Comparison of ENCODE assay signal across 10 mouse cellular contexts in genomic region chr5:135807263-135807637, GRCm38 (mm10). TPM values are rescaled to one million over a fixed set of nuclear protein-coding genes. Genes with fewer than 3 reads are reported as not detected.
DNase-seq lines count a peak whose midpoint lies in the region; ATAC-seq lines count a peak whose summit lies in the region.
"Had no signal": no experiment of that assay in that cellular context is flagged by ENCODE, and none has a peak within 500 bp of the region (broad histone marks: within the 10 kb centered on the region; RNA-seq: fewer than 3 reads in every experiment).

No protein-coding gene starts in this region.

- 53% methylated on average over 3 of the region's 3 CpGs for WGBS in kidney, embryonic 14.5 days
- WGBS in forebrain, embryonic 15.5 days: 44% methylated on average over 3 of the region's 3 CpGs
- WGBS in midbrain, embryonic 13.5 days: 44% methylated on average over 3 of the region's 3 CpGs
- 38% methylated on average over 3 of the region's 3 CpGs for WGBS in heart, embryonic 12.5 days

- ATAC-seq in kidney, embryonic 14.5 days (ENCODE audit: low FRiP score, low TSS enrichment): 0 out of 2 replicates have a peak, but pooled peaks have one; percentile 62
- peak; percentile 36; the same call in 1 of the 2 replicates for ATAC-seq in forebrain, embryonic 15.5 days (replicated peaks)
- peak; percentile 38; the same call in 1 of the 2 replicates for ATAC-seq in midbrain, embryonic 13.5 days
- ATAC-seq in megakaryocyte, adult 5-6 weeks (ENCODE audit: poor library complexity, severe bottlenecking): no peak
- ATAC-seq in heart, embryonic 12.5 days (ENCODE audit: insufficient number of reproducible peaks, low FRiP score): no peak

- no peak overlapping the region for H3K9ac ChIP-seq in kidney, embryonic 14.5 days (ENCODE audit: low read depth, low read length)
- peak overlapping the region; percentile 84 for H3K9ac ChIP-seq in forebrain, embryonic 15.5 days (replicated peaks)
- H3K9ac ChIP-seq in midbrain, embryonic 13.5 days (replicated peaks): peak overlapping the region; percentile 96
- H3K9ac ChIP-seq in heart, embryonic 12.5 days: no peak overlapping the region
- H3K9ac ChIP-seq: heart, embryonic 15.5 days had no signal

- H3K9me3 ChIP-seq in kidney, embryonic 14.5 days (ENCODE audit: control insufficient read depth, low read length): no peaks in the 10 kb centered on the region
- no peaks in the 10 kb centered on the region for H3K9me3 ChIP-seq in forebrain, embryonic 15.5 days
- H3K9me3 ChIP-seq in midbrain, embryonic 13.5 days: no peaks in the 10 kb centered on the region
- H3K9me3 ChIP-seq in heart, embryonic 12.5 days (replicated peaks): 0 out of 2 replicates have a peak, but pooled peaks cover 4% of the 10 kb centered on the region
- H3K9me3 ChIP-seq: heart, embryonic 15.5 days had no signal

- no peaks in the 10 kb centered on the region; the same call in 1 of the 2 replicates for H3K27me3 ChIP-seq in kidney, embryonic 14.5 days (ENCODE audit: control insufficient read depth, insufficient read depth, low read length)
- no peaks in the 10 kb centered on the region for H3K27me3 ChIP-seq in forebrain, embryonic 15.5 days
- no peaks in the 10 kb centered on the region for H3K27me3 ChIP-seq in midbrain, embryonic 13.5 days
- peaks cover 10% of the 10 kb centered on the region; the same call in 1 of the 2 replicates for H3K27me3 ChIP-seq in heart, embryonic 12.5 days (replicated peaks)

- no peak overlapping the region for H3K4me3 ChIP-seq in kidney, embryonic 14.5 days (ENCODE audit: low read length)
- H3K4me3 ChIP-seq in forebrain, embryonic 15.5 days: peak overlapping the region; percentile 55
- peak overlapping the region; percentile 74 for H3K4me3 ChIP-seq in midbrain, embryonic 13.5 days (replicated peaks)
- H3K4me3 ChIP-seq in heart, embryonic 12.5 days: no peak overlapping the region
- H3K4me3 ChIP-seq: heart, embryonic 15.5 days had no signal

- no peak overlapping the region for H3K27ac ChIP-seq in kidney, embryonic 14.5 days (ENCODE audit: low read depth, low read length)
- H3K27ac ChIP-seq in forebrain, embryonic 15.5 days (replicated peaks): no peak overlapping the region
- H3K27ac ChIP-seq in midbrain, embryonic 13.5 days: 0 out of 2 replicates have a peak overlapping the region, but pooled peaks have one; percentile 71
- no peak overlapping the region for H3K27ac ChIP-seq in heart, embryonic 12.5 days (ENCODE audit: poor library complexity, severe bottlenecking)
- H3K27ac ChIP-seq: heart, embryonic 15.5 days had no signal

- no peak overlapping the region for H3K4me2 ChIP-seq in kidney, embryonic 14.5 days (replicated peaks; ENCODE audit: low read depth, low read length)
- H3K4me2 ChIP-seq in forebrain, embryonic 15.5 days (replicated peaks): peak overlapping the region; percentile 52
- H3K4me2 ChIP-seq in midbrain, embryonic 13.5 days (replicated peaks): peak overlapping the region; percentile 83
- H3K4me2 ChIP-seq in heart, embryonic 12.5 days: no peak overlapping the region
- H3K4me2 ChIP-seq: heart, embryonic 15.5 days had no signal

- no peaks in the 10 kb centered on the region for H3K36me3 ChIP-seq in kidney, embryonic 14.5 days (ENCODE audit: control insufficient read depth, insufficient read depth, low read length)
- H3K36me3 ChIP-seq in forebrain, embryonic 15.5 days: no peaks in the 10 kb centered on the region
- peaks cover 5% of the 10 kb centered on the region for H3K36me3 ChIP-seq in midbrain, embryonic 13.5 days
- no peaks in the 10 kb centered on the region for H3K36me3 ChIP-seq in heart, embryonic 12.5 days
- H3K36me3 ChIP-seq: heart, embryonic 15.5 days had no signal

- H3K4me1 ChIP-seq in kidney, embryonic 14.5 days (ENCODE audit: control insufficient read depth, insufficient read depth, low read length): no peaks in the 10 kb centered on the region
- H3K4me1 ChIP-seq in forebrain, embryonic 15.5 days: peaks cover 14% of the 10 kb centered on the region
- H3K4me1 ChIP-seq in midbrain, embryonic 13.5 days (replicated peaks): peaks cover 51% of the 10 kb centered on the region
- no peaks in the 10 kb centered on the region; the same call in 1 of the 2 replicates for H3K4me1 ChIP-seq in heart, embryonic 12.5 days (replicated peaks)

- DNase-seq in kidney, adult 9 months: no peak
- DNase-seq in cerebellum, adult 9-10 months: peak; percentile 80
- DNase-seq in embryo, embryonic 9.5 days (ENCODE audit: extremely low spot score): no peak

RNA-seq across cellular contexts. Expression of gene Srrm3, which starts 0.6 kb away (rescaled TPM):
- 0.09 and 0.11 TPM in 2 replicates for polyA plus RNA-seq in kidney, embryonic 14.5 days (2014; fragmentation: Nextera tagmentation; extraction: Ambion mirVana)
- polyA plus RNA-seq in forebrain, embryonic 15.5 days (2015; fragmentation: Nextera tagmentation; extraction: Ambion mirVana): 56.0 and 61.2 TPM in 2 replicates
- polyA plus RNA-seq in midbrain, embryonic 13.5 days (2015; fragmentation: Nextera tagmentation; extraction: Ambion mirVana): 91.4 and 124 TPM in 2 replicates
- total RNA-seq in megakaryocyte, adult 5-6 weeks (2015): not detected in 2 replicates
- total RNA-seq in megakaryocyte, adult 5-6 weeks (2017): not detected in 2 replicates
- polyA plus RNA-seq in heart, embryonic 12.5 days (2016; fragmentation: Nextera tagmentation; extraction: Ambion mirVana): 0.22 TPM in 1 of 2 replicates, not detected in the other
- total RNA-seq: neutrophil, adult 5-6 weeks had no signal

RNA-seq across cellular contexts. Expression of gene Mdh2, which starts 29.0 kb away (rescaled TPM):
- 429 and 590 TPM in 2 replicates for polyA plus RNA-seq in kidney, embryonic 14.5 days (2014; fragmentation: Nextera tagmentation; extraction: Ambion mirVana)
- polyA plus RNA-seq in forebrain, embryonic 15.5 days (2015; fragmentation: Nextera tagmentation; extraction: Ambion mirVana): 554 and 557 TPM in 2 replicates
- polyA plus RNA-seq in midbrain, embryonic 13.5 days (2015; fragmentation: Nextera tagmentation; extraction: Ambion mirVana): 563 and 580 TPM in 2 replicates
- 240 and 251 TPM in 2 replicates for total RNA-seq in megakaryocyte, adult 5-6 weeks (2015)
- total RNA-seq in megakaryocyte, adult 5-6 weeks (2017): 111 and 129 TPM in 2 replicates
- polyA plus RNA-seq in heart, embryonic 12.5 days (2016; fragmentation: Nextera tagmentation; extraction: Ambion mirVana): 950 TPM in 2 replicates

RNA-seq across cellular contexts. Expression of gene Styxl1, which starts 29.1 kb away (rescaled TPM):
- polyA plus RNA-seq in kidney, embryonic 14.5 days (2014; fragmentation: Nextera tagmentation; extraction: Ambion mirVana): 0.19 and 0.72 TPM in 2 replicates
- polyA plus RNA-seq in forebrain, embryonic 15.5 days (2015; fragmentation: Nextera tagmentation; extraction: Ambion mirVana): 0.34 TPM in 2 replicates
- polyA plus RNA-seq in midbrain, embryonic 13.5 days (2015; fragmentation: Nextera tagmentation; extraction: Ambion mirVana): 0.34 TPM in 1 of 2 replicates, not detected in the other
- 0.25 TPM in 1 of 2 replicates, not detected in the other for total RNA-seq in megakaryocyte, adult 5-6 weeks (2015)
- 0.18 TPM in 1 of 2 replicates, not detected in the other for total RNA-seq in megakaryocyte, adult 5-6 weeks (2017)
- not detected in 2 replicates for polyA plus RNA-seq in heart, embryonic 12.5 days (2016; fragmentation: Nextera tagmentation; extraction: Ambion mirVana)

Comparison
In these comparisons a context has a peak if more than half of its experiments do, and no peak if none do; other contexts are left out.
1. ATAC-seq: peak in kidney, embryonic 14.5 days (single experiment), forebrain, embryonic 15.5 days (single experiment) and midbrain, embryonic 13.5 days (single experiment); none in megakaryocyte, adult 5-6 weeks (single experiment) and heart, embryonic 12.5 days (single experiment).
2. H3K4me2 ChIP-seq: peak in forebrain, embryonic 15.5 days (single experiment) and midbrain, embryonic 13.5 days (single experiment); none in kidney, embryonic 14.5 days (single experiment) and heart, embryonic 12.5 days (single experiment).
3. H3K4me3 ChIP-seq: peak in forebrain, embryonic 15.5 days (single experiment) and midbrain, embryonic 13.5 days (single experiment); none in kidney, embryonic 14.5 days (single experiment) and heart, embryonic 12.5 days (single experiment).
4. H3K9ac ChIP-seq: peak in forebrain, embryonic 15.5 days (single experiment) and midbrain, embryonic 13.5 days (single experiment); none in kidney, embryonic 14.5 days (single experiment) and heart, embryonic 12.5 days (single experiment).
5. RNA of gene Srrm3, which starts 0.6 kb away (polyA plus RNA-seq): 91.4 to 124 TPM in midbrain, embryonic 13.5 days and 56.0 to 61.2 TPM in forebrain, embryonic 15.5 days; 0.22 TPM in heart, embryonic 12.5 days and 0.09 to 0.11 TPM in kidney, embryonic 14.5 days; every median in the first group is over 10 times any median in the second.